Mouse (Mus musculus): ENCODE results near the gene Sgtb.

Gene Sgtb

DNA sequence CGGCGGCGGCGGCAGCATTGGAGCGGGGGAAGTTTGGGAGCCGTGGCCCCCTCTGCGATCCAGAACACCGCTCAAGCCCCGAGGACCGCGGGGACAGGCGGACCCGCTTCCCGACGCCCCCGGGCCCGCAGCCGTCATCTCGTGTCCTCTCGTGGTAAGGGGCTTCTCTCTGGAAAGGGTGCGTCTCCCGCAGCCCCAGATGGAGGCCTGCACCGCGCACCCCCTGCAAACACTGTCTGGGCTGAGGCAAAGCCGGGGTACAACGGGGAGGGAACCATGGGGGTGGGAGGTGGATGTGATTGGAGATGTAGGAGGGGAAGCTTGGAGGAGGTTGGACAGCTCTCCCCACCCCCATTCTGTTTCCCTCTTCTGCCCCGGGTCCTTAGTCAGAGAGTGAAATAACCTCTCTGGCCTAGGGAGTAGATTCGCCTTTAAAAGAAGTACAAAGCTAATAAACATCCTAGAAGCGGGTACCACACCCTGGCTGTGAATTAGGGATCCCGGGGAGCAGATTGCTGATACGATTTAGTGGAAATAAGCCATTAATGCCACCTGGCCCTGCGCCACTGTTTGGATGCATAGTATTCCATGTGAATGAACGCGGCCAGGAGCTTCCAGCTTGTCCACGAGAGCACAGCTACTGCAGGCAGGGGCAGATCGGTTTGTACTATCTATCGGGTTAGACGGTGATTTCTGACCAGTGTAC is 428 bp downstream of the Sgtb start:
- peak; percentile 63 to 73 for DNase-seq

DNA sequence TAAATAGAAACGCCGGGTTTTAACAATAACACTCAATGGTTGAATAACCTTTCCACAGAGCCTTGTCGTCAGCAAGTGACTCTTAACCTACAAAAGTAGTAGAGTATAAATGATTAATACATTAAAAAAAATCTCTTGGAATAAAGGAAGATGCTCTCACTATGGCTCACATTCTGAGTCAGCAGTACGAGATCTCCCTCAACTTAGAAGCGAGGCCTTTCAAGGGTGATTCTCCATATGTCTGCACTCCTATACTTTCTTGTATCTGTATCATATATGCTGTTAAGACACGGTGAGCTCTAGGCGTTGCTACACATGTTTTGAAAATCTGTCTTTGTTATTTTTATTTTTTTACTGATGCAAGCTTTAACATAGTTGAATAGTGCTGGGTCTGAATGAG is 985 bp downstream of the Sgtb start:
- DNase-seq, result no peak

DNA sequence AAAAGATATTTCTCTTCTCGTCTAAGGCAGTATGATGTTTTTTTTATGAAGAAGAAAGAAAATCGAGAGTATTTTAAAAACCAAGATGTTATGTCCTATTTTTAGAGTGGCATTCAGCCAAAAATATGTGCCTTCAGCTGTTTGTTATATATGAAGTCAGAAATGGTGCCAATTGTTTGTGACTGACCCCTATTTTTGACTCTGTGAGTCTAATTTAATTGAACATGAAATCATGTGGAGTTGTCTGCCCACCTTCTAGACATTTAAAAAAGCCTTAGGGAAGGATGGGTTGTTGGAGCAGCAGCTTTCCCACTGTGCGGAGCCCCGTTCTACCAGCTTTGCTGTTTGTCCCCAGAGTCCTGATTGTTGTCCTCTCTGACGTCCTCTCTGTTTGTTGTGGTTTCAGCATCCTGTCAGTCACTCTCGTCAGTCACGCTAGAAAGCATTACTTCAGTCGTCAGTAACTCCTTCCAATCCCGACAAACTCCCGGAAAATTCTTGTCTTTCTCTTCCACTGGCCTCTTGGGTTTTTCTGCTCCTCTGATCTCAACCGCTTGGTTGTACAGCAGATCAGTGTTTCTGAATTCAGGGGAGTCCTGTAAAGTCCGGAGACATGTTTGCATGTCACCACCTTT is 2.8 kb downstream of the Sgtb start:
- no peak for DNase-seq

DNA sequence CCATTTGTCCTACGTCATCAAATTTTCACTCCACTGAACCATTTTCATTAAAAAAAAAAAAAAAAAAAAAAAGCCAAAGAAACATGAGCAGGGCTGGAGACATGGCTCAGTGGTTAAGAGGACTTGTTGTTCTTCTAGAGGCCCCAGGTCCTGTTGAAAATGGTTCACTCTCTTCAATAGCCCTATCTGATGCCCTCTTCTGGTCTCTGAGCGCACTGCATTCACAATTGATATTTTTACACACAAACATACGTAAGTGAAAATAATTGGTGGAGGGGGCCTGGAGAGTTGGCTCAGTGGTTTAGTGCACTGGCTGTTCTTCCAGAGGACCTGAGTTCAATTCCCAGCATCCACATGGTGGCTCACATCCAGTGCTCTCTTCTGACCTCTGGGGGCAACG is 4.2 kb downstream of the Sgtb start:
- DNase-seq, result no peak

DNA sequence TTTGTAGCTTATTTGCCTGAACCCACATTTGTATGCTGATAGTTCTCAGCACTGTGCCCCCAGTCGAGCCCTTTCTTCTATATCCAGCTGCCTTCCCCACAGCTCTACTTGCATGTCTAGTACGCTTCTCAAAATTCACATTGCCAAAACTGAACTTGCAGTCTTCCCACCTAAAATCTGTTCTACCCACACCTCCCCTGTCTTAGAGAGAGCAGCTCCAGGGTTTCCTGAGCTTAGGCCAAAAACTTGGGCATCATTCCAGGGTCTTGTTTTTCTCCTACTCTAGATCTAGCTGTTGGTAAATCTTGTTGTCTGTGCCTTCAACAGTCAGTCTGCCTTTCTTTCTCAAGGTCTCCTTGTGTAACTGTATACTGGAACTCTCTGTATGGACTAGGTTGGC is 5.3 kb downstream of the Sgtb start:
- DNase-seq, result no peak

DNA sequence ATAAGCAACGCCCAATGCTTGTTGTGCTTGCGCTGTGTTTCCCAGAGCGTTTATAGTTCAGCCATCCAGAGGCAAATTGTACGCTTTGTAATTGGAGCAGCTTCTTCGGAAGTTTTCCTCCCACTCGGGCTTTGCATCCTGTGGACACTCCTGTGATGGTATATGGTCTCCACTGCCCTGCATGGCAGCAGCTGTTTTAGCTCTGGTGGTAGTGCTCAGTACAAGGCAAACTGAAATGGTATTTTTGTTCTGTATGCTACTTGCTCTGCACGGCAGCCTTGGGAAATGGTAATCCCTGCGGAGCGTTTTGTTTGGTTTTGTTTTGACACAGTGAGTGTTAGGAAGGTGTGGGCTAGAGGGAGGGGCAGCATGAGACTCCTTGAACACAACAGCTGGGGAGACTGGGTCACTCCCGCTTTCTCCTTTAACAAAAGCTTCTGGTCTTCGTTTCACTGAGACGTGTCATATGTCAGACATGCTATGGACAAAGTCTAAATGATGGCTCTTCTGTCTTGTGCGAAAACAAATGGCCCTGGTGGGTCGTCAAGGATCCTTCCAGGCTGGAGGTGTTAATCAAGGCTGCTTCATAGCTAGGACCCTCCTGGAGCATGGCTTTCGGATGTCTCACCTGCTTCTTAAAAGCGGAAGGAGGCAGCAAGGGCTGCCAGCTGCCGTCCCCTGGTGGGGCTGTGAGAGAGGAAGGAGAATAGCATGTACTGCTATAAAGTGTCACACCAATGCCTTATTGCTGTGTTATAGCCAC is 12.7 kb downstream of the Sgtb start:
- no peak for DNase-seq

DNA sequence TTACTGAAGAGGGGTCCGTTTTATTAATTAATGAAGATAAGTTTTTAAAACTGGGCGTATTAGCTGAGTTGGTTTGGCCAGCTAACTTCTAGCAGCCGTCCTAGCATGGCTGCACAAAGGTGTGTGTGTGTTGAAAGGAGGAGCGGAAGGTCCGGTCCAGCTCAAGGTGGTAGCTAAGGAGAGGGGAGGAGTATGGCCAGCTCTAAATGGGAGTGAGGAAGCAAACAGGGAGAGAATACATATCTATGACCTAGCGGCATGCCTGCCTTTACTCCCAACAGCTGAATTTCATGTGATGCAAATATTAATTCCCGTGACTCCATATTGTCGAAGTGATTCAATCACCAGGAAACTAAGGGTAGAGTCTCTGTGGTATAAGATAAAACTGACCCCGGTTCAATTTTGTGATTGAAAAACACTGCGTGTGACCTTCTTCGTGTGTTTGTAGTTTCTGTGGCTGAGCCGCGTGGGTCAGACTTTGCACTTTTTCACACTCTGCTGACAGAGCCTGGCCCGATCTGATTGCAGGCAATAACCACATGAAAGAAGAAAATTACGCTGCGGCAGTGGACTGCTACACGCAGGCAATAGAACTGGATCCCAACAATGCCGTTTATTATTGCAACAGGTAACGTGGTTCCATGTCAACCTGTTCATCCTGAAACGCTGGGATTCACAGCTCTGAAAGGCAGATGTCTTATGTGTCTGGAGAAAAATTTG is 14.3 kb downstream of the Sgtb start:
- DNase-seq, result no peak

DNA sequence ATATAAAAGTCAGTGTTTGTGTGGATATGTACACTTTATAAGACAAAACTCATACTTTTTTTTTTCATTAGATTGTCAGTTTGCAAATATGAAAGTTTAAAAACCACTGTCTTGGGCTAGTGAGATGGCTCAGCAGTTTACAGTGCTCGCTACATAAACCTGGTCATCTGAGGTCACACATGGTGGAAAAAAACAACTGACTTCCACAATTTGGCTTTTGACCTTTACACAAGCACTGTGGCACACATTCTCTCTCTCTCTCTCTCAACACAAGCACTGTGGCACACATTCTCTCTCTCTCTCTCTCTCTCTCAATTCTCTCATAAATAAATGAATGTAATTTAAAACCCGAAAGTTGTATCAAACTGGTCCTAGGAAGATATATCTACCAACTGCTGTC is 23.0 kb downstream of the Sgtb start:
- no peak for DNase-seq

DNA sequence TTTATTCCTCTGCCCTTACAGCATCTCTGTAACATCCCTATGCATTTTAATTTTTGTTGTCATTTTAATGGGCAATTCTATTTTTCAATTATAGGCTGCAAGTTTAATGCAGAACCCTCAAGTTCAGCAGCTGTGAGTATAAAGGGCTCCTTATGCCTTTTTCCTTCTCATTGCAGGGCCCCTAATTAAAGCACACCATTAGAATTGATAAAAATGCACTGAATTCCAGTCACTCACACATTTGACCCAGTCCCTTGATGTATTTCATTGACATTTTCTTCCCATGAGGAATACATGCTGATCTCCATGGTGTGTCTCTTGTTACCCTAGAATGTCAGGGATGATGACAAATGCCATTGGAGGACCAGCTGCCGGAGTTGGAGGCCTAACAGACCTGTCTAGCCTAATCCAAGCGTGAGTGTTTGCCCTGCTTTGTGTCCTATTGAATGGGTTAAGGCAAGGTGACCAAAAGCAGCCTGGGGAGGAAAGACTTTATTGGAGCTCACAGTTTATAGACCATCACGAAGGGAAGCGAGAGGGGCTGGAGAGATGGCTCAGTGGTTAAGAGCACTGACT is 25.1 kb downstream of the Sgtb start:
- DNase-seq, result no peak

DNA sequence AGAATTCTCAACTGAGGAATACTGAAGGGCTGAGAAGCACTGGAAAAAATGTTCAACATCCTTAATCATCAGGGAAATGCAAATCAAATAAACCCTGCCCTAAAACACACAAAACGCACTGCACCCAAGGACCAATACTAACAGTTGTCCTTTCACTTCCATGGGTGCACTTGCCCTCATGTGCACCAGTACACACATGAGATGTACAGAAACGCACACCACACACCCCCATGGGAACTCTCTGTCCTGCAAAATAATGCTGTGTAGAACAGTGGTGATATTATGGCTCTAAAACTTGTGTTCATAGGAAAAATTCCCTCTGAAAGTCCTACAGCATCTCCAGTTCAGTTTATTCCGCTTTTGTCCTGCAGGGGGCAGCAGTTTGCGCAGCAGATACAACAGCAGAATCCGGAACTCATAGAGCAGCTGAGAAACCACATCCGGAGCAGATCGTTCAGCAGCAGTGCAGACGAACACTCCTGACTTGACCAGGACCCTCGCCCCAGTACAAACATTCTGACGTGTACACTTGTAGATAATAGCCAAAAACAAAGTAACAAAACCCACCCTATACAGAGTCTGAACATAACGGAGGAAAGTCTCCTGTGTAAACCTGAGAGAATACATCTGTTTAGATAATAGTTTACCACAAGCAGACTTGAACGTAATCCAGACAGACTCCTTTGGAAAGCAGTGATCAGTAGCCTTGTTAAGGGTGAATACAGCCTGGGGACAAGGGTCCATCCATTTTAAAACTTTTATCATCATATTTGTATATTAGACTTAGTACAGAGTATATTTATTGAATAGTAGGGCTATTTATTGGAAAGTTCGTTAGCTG is 30.0 kb downstream of the Sgtb start:
- peak; percentile 79 to 86 for DNase-seq

DNA sequence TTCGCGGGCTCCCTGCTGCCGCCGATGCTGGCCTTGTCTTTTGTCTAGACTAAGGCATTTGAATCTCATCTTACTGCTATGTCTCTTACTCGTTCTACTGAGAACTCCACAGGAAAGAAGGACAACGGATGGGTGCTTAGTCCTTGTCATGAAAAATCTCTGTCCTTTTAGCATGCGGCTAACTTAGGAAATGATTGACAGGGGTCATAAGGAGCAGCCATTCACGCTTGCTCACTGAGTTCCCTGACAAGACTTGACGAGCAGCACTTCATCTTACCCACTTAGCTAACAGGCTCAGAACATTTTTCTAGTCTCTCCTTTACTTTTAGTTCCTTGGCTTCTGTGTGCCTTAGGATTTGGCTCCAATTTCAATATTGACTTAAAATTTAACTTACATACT is 35.3 kb downstream of the Sgtb start:
- no peak for DNase-seq

DNA sequence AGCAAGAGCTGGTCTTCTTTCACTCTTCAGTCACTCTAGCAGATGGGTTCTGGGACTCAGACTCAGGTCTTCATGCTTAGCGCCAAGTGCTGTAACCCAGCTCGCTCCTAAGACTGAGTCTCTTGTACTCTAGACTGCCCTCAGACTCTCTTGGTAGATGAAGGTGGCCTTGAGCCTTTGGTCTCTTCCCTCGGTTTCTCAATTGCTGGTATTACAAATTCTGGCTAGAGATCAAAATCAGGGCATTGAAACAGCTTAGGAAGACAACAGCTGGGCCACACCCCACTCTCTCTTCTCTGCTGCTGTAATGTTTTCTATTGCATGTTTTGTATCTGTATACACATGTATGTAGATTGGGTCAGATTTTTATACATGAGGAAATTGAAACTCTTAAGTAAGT is 36.1 kb downstream of the Sgtb start:
- DNase-seq, result no peak

DNA sequence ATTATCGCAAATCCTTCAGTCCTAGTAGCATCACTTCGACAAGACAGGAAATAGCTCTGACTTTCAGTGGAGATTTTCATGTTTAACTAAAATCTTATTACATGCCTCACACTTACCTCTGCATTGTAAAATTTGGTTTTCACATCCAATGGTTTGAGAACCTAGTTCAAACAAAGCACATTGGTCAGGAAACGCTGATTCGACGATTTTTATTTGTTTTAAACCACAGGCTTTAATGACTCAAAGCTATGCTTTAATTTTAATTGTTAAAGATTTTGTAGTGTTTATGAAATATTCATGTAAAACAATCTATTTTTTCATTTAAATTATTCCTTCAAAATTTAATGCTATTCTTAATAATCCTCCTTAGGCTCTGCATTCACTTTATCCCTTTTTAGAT is 44.6 kb downstream of the Sgtb start:
- no peak for DNase-seq

DNA sequence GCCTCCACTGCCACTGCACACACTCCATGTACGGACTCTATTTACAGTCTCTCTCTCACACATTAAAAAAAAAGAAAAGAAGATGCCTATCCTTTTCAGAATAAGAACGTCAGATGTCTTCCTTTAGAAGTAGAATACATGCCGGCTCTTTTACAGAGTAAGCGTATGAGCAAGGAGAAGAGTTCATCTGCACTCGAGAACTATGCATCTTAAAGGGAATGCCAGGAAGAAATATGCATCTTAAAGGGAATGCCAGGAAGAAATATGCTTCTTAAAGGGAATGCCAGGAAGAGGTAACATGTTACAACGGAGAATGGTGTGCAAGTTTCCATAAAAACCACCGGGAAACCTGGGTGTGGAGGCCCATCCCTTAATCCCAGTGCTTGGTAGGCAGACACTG is 45.6 kb downstream of the Sgtb start:
- DNase-seq, result no peak

DNA sequence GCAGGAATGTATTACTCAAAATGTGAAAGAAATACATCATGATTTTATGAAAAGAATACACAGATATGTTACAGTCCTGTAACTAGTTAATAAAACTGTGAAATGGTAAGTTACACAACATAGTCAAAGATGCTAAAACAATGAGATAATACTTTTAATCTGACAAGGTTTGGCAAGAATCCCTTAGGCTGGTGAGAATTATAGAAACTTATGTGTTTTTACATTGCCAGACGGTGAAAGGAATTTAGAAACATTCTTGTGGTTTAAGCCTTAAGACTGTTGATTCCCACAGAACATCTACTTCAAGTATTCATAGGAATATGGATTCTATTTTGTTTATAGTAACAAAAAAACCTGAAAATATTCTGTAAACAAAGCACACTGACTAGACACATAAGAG is 46.1 kb downstream of the Sgtb start:
- DNase-seq, result no peak

DNA sequence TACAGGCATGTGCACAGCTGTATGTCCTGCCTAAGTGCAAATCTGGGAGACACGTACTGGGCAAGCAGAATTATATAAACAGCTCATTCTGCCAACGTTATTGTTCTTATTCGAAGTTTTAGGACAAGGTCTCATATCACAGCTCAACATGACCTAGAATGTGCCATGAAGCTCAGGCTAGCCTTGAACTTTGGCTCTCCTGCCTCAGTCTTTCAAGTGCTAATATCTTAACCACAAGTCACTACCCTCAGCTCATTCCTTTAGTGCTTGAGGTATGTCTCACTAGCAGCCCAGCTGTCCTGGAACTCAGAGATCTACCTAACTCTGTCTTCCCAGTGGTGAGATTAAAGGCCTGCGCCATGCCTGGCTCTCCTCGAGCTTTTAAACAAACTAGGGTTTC is 62.2 kb downstream of the Sgtb start:
- no peak for DNase-seq

DNA sequence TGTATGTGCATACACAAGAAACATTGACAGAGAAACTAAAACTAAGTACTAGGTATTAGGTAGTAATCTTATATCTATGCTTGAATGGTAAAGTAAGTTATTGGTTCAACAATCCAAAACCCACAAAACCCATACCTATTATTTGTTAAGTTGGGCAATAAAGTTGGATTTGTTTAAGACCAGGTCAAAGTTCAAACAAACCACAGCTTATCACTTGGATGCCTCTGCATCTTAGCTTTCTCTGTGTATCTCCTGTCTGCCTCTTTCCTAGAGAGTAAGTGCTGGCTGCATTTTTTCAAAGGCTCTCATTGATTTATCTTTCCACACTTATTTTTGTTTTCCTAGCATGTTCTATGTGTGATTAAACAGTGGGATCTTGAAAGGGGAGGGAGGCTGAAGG is 63.0 kb downstream of the Sgtb start:
- no peak for DNase-seq

DNA sequence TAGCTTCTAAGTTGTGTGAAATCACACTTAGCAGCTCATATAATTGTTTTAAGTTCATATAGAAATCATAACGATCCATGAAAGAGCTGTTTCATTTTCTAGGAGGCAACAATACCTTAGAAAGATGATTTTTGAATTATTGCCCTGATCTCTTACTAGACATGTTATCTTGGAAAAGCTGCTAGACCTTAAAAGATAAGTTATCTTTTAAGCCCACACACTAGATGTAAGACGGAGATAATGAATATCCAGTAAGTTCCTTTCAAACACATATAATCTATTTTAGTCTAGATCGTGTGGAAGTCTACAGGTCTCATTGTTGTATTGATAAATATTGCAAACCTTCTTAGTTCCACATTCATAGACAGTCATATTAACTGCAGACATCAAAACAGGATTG is 67.3 kb downstream of the Sgtb start:
- DNase-seq, result no peak

DNA sequence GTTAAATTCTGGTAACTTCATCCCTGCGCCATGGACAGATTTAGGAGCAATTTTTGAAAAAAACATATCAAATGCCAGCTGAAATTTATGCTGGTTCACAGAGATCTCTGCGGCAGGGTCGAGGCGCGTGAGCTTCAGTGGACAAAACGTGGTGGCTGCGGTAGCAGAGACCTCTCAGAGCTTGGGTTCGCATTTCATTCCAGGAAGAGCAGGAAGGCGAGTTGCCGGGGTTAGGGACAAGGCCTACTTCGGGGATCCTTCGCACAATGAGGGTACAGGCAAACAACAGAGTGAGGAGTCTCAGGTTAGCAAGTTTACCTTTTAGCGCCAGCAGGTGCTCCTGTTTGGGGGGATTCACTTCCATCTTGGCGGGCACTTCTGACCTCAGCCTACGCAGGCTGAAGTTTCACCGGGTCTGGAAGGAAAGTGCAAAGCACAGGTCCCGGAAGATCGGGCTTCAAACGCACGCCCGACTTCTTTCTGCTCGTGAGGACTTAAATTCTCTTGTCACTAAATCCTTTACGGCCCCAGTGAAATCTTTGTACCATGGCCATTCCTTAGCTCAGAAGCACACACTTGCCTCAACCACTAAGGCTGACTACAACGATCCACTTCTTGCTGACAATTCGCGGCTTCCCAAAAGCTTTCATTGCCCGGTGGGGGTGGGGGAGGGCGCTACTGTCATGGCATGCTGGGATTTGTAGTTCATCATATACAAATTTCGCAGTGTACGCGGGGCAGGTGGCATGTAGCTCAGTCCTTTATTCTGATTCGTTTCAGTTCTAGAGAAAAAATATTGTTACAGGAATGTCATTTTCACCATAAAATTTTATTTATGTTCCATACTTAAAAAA is 68.5 kb downstream of the Sgtb start, which contains the start of gene Trappc13:
Gene Trappc13 (minus strand): TSS at position 674 of the 854 bp plus-strand sequence.
- DNase-seq, result peak; percentile 84 to 87

DNA sequence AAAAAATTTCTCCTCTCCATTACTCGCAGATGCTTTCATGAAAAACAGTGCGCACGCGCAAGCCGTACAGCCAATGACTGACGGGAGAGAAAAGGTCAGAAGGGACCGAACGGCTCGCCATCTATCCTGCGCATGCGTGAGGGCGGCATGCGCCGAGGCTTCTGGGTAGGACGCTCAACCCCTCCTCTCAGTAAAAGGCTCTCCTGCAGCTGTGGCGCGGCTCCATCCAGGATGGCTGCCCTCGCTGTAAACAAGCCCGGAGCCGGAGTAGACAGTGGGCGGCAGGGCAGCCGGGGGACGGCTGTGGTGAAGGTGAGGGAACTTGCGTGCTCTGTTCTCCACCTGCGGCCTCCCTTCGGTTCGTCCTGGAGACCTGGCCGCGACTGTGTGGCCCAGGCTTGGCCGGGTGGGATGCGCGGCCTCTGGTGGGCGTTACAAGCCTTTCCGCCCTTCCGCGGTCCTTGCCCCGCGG is 69.1 kb downstream of the Sgtb start, which contains the start of gene Trim23:
Gene Trim23 (plus strand): TSS at position 148 of the 472 bp plus-strand sequence.
- DNase-seq, result peak; percentile 97
